Mouse (Mus musculus) lung, adult 2 months (tissue): Measurements from ENCODE around the gene Stk19.

ENCODE experiments used
- CTCF ChIP-seq: fragments of 200-500 bp; IDR thresholded peaks from 2 replicates; pipeline ENCODE4 v1.5.1; 2011; ENCODE audit warnings: mild to moderate bottlenecking, low read length, control low read depth; ENCODE audit not compliant: insufficient read depth
- POLR2A ChIP-seq: fragments of 200-500 bp; IDR thresholded peaks from 2 replicates; pipeline ENCODE4 v1.6.1; 2011; ENCODE audit warnings: low read depth, mild to moderate bottlenecking, control low read depth, low read length, borderline replicate concordance; ENCODE audit errors: extremely low read depth

DNA sequence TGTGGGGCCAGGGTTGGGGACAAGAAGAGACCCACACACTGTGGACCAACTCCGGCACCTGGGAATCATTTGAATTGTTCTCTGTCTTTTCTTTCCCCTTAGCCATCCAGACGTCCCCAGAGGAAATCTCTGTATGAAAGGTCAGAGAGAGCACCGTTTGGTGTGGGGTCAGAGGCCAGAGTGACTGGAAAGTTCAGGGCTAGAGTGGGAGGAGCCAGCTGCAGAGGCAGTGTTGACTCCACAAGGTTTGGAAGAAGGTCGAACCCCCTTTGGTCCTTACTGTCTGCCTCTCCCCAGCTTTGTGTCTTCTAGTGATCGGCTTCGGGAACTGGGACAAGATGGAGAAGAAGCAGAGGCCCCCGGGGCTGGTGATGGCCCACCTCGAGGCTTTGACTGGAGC lies 16.8 kb upstream of the Stk19 start:
- TF ChIP-seq POLR2A (no peak), CTCF (no peak)
